24 mouse cellular contexts compared by ENCODE assay signal in the genomic region with DNA sequence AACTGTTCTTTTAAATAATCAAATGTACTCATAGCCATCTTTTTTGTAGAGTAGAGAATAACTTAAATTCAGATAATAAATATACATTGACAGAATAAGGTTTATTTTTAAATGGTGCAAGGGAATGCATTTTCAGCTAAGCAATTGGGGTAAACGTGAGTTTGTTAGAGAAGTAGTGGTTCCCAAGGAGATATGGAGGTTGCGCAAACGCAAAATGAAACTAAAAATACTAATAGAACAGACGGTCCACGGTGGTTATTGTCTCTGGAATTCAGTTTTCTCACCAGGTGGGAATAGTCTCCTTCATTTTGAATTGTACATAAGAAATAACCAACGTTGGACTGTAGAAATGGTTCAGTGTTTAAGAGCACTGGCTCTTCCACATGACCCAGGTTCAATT. TPM values are rescaled to one million over a fixed set of nuclear protein-coding genes. Genes with fewer than 3 reads are reported as not detected.
"Had no signal": no experiment of that assay in that cellular context is flagged by ENCODE, and none has a peak within 500 bp of the region (broad histone marks: within the 10 kb centered on the region; RNA-seq: fewer than 3 reads in every experiment).

No protein-coding gene starts in this region.

- H3K27me3 ChIP-seq: lung, embryonic 15.5 days; midbrain, embryonic 12.5 days; midbrain, embryonic 15.5 days; neural tube, embryonic 12.5 days; neural tube, embryonic 15.5 days had no signal

- H3K27ac ChIP-seq: kidney, postnatal 0 days; layer of hippocampus, adult 2 months; left cerebral cortex, adult 2 months; liver, embryonic 14.5 days; lung, embryonic 15.5 days; midbrain, embryonic 12.5 days; midbrain, embryonic 15.5 days; neural tube, embryonic 12.5 days; neural tube, embryonic 15.5 days; stomach, postnatal 0 days had no signal

- H3K4me1 ChIP-seq: lung, embryonic 15.5 days; midbrain, embryonic 12.5 days; midbrain, embryonic 15.5 days; neural tube, embryonic 12.5 days; neural tube, embryonic 15.5 days had no signal

- ATAC-seq: midbrain, embryonic 15.5 days had no signal

- H3K4me3 ChIP-seq: layer of hippocampus, adult 2 months; left cerebral cortex, adult 2 months; lung, embryonic 15.5 days; midbrain, embryonic 12.5 days; midbrain, embryonic 15.5 days; neural tube, embryonic 12.5 days; neural tube, embryonic 15.5 days had no signal

- H3K36me3 ChIP-seq: lung, embryonic 15.5 days; midbrain, embryonic 12.5 days; midbrain, embryonic 15.5 days; neural tube, embryonic 12.5 days; neural tube, embryonic 15.5 days had no signal

- DNase-seq: kidney, adult 2 months; kidney, postnatal 25 days; layer of hippocampus, adult 9-11 months; lung, adult 18-20 months; lung, postnatal 10 days; lung, postnatal 36 days; right cerebral cortex, adult 18-20 months; right cerebral cortex, postnatal 14 days; right cerebral cortex, postnatal 4 days; thymus, adult 2 months; thymus, postnatal 14 days had no signal

RNA-seq across cellular contexts. Expression of gene Cdnf, which starts 13.5 kb away (rescaled TPM):
- polyA plus RNA-seq: kidney, embryonic 14.5 days; limb, embryonic 11.5 days; liver, adult 2 months had no signal
